Mouse (Mus musculus) liver, postnatal 0 days (tissue): ENCODE data around the gene Vrk1. TPM values are rescaled to one million over a fixed set of nuclear protein-coding genes. Genes with fewer than 3 reads are reported as not detected.

Source experiments
- ATAC-seq: fragments of 200-750 bp; cut with Nextera tagmentation; 2 replicates; pipeline ENCODE4 v1.8.0; 2017; ENCODE audit warnings: mild to moderate bottlenecking, moderate library complexity
- DNase-seq: peaks from one replicate; pipeline ENCODE4 v3.0.0-alpha.2; 2016
- H3K27ac ChIP-seq: fragments of 300-500 bp; sonication (generic); 2 replicates; pipeline ENCODE4 v1.5.1; 2014; ENCODE audit warnings: antibody characterized with exemption, moderate library complexity, mild to moderate bottlenecking, low read depth
- H3K27me3 ChIP-seq: fragments of 300-500 bp; sonication (generic); 2 replicates; pipeline ENCODE4 v1.6.1; 2014; ENCODE audit warnings: low read length, control low read depth, mixed read lengths; ENCODE audit not compliant: insufficient read depth
- H3K36me3 ChIP-seq: fragments of 300-500 bp; sonication (generic); replicated peaks from 2 replicates; pipeline ENCODE4 v1.6.1; 2014; ENCODE audit warnings: mild to moderate bottlenecking, control low read depth, low read length, moderate library complexity, mixed read lengths; ENCODE audit not compliant: insufficient read depth
- H3K4me1 ChIP-seq: fragments of 300-500 bp; sonication (generic); 2 replicates; pipeline ENCODE4 v1.6.1; 2014; ENCODE audit warnings: antibody characterized with exemption, mild to moderate bottlenecking, control low read depth; ENCODE audit not compliant: insufficient read depth
- H3K4me2 ChIP-seq: fragments of 300-500 bp; sonication (generic); 2 replicates; pipeline ENCODE4 v1.6.1; 2014; ENCODE audit warnings: low read depth, mild to moderate bottlenecking, low read length, moderate library complexity, mixed read lengths
- H3K4me3 ChIP-seq: fragments of 300-500 bp; sonication (generic); 2 replicates; pipeline ENCODE4 v1.5.1; 2014; ENCODE audit warnings: low read depth, low read length
- H3K9ac ChIP-seq: fragments of 300-500 bp; sonication (generic); replicated peaks from 2 replicates; pipeline ENCODE4 v1.6.1; 2014; ENCODE audit warnings: mild to moderate bottlenecking, moderate library complexity
- H3K9me3 ChIP-seq: fragments of 300-500 bp; sonication (generic); 2 replicates; pipeline ENCODE4 v1.6.1; 2016; ENCODE audit warnings: mild to moderate bottlenecking, control low read depth, low read length, mixed read lengths
- CTCF ChIP-seq: sonication (generic); IDR thresholded peaks from 2 replicates; pipeline ENCODE4 v1.5.1; 2016; ENCODE audit warnings: antibody characterized with exemption, low read depth
- EP300 ChIP-seq: IDR thresholded peaks from 2 replicates; pipeline ENCODE4 v1.6.1; 2016; ENCODE audit warnings: antibody characterized with exemption, low read depth, mild to moderate bottlenecking
- WGBS: fragments of 180-500 bp; shearing (Covaris S2); extraction: QIAGEN DNeasy Blood & Tissue Kit; methylation state at CpG from one replicate; pipeline ENCODE4 v1.1.7; 2014; ENCODE audit not compliant: insufficient replicate concordance; 5-methylcytosine and 5-hydroxymethylcytosine counted together
- polyA plus RNA-seq: library from polyadenylated mRNA; unstranded; fragments of >200 nt; fragmentation: Nextera tagmentation; extraction: Ambion mirVana; gene quantifications from 2 replicates; pipeline ENCODE4 v1.2.1, GENCODE M21; 2015

The Vrk1 gene
- polyA plus RNA-seq, 1 experiment from 2014 or later = 44.8 TPM

- Histone ChIP-seq H3K36me3 (peaks cover 7% of the 10 kb centered on the region), H3K27me3 (no peaks in the 10 kb centered on the region), H3K9me3 (no peaks in the 10 kb centered on the region), H3K9ac (no peak overlapping the region), H3K4me3 (no peak overlapping the region), H3K4me2 (no peak overlapping the region), H3K4me1 (no peaks in the 10 kb centered on the region), H3K27ac (no peak overlapping the region)
- DNase-seq (no peak), ATAC-seq (no peak)
- TF ChIP-seq EP300 (no peak), CTCF (no peak)
- WGBS = 90% methylated on average over 15 of the region's 15 CpGs
Observed at GRCm38 (mm10) chr12:106076131-106076530, 66.1 kb downstream of the Vrk1 start.

- ATAC-seq = no peak
- no peak overlapping the region for H3K4me2 ChIP-seq
- no peak overlapping the region for H3K9ac ChIP-seq
- no peak overlapping the region for H3K4me3 ChIP-seq
- no peak for DNase-seq
- no peaks in the 10 kb centered on the region for H3K4me1 ChIP-seq
- no peaks in the 10 kb centered on the region for H3K27me3 ChIP-seq
- no peak overlapping the region for H3K27ac ChIP-seq
- 81% methylated on average over 5 of the region's 5 CpGs for WGBS
- no peak for TF ChIP-seq EP300
- no peak for TF ChIP-seq CTCF
- H3K9me3 ChIP-seq = no peaks in the 10 kb centered on the region
- no peaks in the 10 kb centered on the region for H3K36me3 ChIP-seq
Observed at GRCm38 (mm10) chr12:106080511-106080910, 70.5 kb downstream of the Vrk1 start.

GRCm38 (mm10) chr12:106080945-106081747 is 71.1 kb downstream of the Vrk1 start:
- ATAC-seq = no peak
- 87% methylated on average over 23 of the region's 23 CpGs for WGBS

GRCm38 (mm10) chr12:106081748-106082140 is 71.7 kb downstream of the Vrk1 start:
- no peaks in the 10 kb centered on the region for H3K9me3 ChIP-seq
- 84% methylated on average over 7 of the region's 7 CpGs for WGBS
- H3K27ac ChIP-seq = no peak overlapping the region
- H3K27me3 ChIP-seq = no peaks in the 10 kb centered on the region
- DNase-seq = no peak
- no peak overlapping the region for H3K4me2 ChIP-seq
- H3K4me3 ChIP-seq = no peak overlapping the region
- H3K4me1 ChIP-seq = no peaks in the 10 kb centered on the region
- no peaks in the 10 kb centered on the region for H3K36me3 ChIP-seq
- no peak for TF ChIP-seq CTCF
- TF ChIP-seq EP300 = no peak
- H3K9ac ChIP-seq = no peak overlapping the region
- no peak for ATAC-seq

More at GRCm38 (mm10) chr12:106080945-106081747, 71.1 kb downstream of the Vrk1 start:
- Histone ChIP-seq H3K9ac (no peak overlapping the region), H3K27ac (no peak overlapping the region), H3K27me3 (no peaks in the 10 kb centered on the region), H3K4me2 (no peak overlapping the region), H3K4me1 (no peaks in the 10 kb centered on the region), H3K9me3 (no peaks in the 10 kb centered on the region), H3K4me3 (no peak overlapping the region), H3K36me3 (no peaks in the 10 kb centered on the region)
- no peak for DNase-seq
- TF ChIP-seq CTCF (no peak), EP300 (no peak)

- WGBS = 83% methylated on average over 16 of the region's 16 CpGs
- H3K4me2 ChIP-seq = no peak overlapping the region
- no peak overlapping the region for H3K27ac ChIP-seq
- H3K36me3 ChIP-seq = no peaks in the 10 kb centered on the region
- no peak overlapping the region for H3K4me3 ChIP-seq
- TF ChIP-seq CTCF (no peak), EP300 (no peak)
- no peak for ATAC-seq
- no peak for DNase-seq
- no peaks in the 10 kb centered on the region for H3K4me1 ChIP-seq
- H3K9me3 ChIP-seq = no peaks in the 10 kb centered on the region
- H3K9ac ChIP-seq = no peak overlapping the region
- H3K27me3 ChIP-seq = no peaks in the 10 kb centered on the region
Observed at GRCm38 (mm10) chr12:106082191-106082957, 72.3 kb downstream of the Vrk1 start.

- no peak for ATAC-seq
- TF ChIP-seq EP300 (no peak), CTCF (no peak)
- no peak overlapping the region for H3K4me3 ChIP-seq
- WGBS = 85% methylated on average over 11 of the region's 11 CpGs
- no peaks in the 10 kb centered on the region for H3K4me1 ChIP-seq
- no peak overlapping the region for H3K4me2 ChIP-seq
- H3K27ac ChIP-seq = no peak overlapping the region
- no peaks in the 10 kb centered on the region for H3K27me3 ChIP-seq
- DNase-seq = no peak
- H3K36me3 ChIP-seq = no peaks in the 10 kb centered on the region
- no peak overlapping the region for H3K9ac ChIP-seq
- no peaks in the 10 kb centered on the region for H3K9me3 ChIP-seq
Observed at GRCm38 (mm10) chr12:106082958-106083381, 72.9 kb downstream of the Vrk1 start.
